Mouse (Mus musculus): ENCODE measurements around the gene Cpsf6. TPM values are rescaled to one million over a fixed set of nuclear protein-coding genes. Genes with fewer than 3 reads are reported as not detected.

Gene Cpsf6
- total and polyA plus RNA-seq, 3 experiments, result 177 to 285 (median 244) TPM

DNA sequence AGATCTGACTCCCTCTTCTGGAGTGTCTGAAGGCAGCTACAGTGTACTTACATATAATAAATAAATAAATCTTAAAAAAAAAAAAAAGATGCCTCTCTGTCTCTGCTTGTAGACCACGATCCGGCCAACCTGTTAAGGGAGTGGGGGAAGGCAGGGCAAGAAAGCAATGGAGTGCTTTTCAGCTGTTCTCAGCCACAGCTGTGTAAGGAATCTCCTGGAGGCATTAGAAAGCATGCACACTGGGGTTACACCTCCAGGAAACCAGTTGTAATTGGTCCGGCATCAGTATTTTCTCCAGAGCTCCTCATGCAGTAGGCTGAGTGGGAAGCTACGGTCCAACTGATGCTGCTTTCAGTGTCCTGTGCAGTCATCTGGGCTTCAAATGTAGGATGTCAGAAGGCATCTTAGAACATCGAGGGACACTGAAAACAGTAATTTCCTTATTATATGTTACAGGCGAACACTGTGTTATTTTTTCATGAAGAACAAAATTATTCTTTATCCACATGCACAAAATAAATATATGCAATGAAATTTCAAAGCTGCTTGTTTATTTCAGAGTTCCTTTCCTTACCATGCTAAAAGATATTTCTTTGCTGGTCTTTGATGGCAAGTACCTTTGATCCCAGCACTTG lies 42.5 kb upstream of the Cpsf6 start:
- ATAC-seq (ENCODE audit: extremely low read depth, insufficient number of reproducible peaks, low FRiP score, poor library complexity, severe bottlenecking) (no peak), DNase-seq (ENCODE audit: low spot score) (no peak)
- no peaks in the 10 kb centered on the region for H3K9me3 ChIP-seq (replicated peaks)
- no peaks in the 10 kb centered on the region for H3K36me3 ChIP-seq (replicated peaks)
- TF ChIP-seq TAL1 (conservative IDR thresholded peaks at IDR 0.05; ENCODE audit: low read depth, low read length), result no peak
- no peak for TF ChIP-seq POLR2AphosphoS5 (IDR thresholded peaks at IDR 0.05; ENCODE audit: insufficient replicate concordance, low read depth, low read length)
- no peak for TF ChIP-seq GATA1 (IDR thresholded peaks at IDR 0.05; ENCODE audit: borderline replicate concordance, low read length)
- TF ChIP-seq CTCF (IDR thresholded peaks at IDR 0.05; ENCODE audit: low read depth, low read length), result no peak
- no peak for TF ChIP-seq GATA2 (IDR thresholded peaks at IDR 0.05; ENCODE audit: borderline replicate concordance, low read depth, low read length)
- no peak overlapping the region for H3K4me3 ChIP-seq (ENCODE audit: low read depth, low read length)
- no peaks in the 10 kb centered on the region for H3K4me1 ChIP-seq (ENCODE audit: insufficient read depth, low read depth, low read length)
- peaks cover 10% of the 10 kb centered on the region for H3K27me3 ChIP-seq (ENCODE audit: insufficient read depth, low read length)

DNA sequence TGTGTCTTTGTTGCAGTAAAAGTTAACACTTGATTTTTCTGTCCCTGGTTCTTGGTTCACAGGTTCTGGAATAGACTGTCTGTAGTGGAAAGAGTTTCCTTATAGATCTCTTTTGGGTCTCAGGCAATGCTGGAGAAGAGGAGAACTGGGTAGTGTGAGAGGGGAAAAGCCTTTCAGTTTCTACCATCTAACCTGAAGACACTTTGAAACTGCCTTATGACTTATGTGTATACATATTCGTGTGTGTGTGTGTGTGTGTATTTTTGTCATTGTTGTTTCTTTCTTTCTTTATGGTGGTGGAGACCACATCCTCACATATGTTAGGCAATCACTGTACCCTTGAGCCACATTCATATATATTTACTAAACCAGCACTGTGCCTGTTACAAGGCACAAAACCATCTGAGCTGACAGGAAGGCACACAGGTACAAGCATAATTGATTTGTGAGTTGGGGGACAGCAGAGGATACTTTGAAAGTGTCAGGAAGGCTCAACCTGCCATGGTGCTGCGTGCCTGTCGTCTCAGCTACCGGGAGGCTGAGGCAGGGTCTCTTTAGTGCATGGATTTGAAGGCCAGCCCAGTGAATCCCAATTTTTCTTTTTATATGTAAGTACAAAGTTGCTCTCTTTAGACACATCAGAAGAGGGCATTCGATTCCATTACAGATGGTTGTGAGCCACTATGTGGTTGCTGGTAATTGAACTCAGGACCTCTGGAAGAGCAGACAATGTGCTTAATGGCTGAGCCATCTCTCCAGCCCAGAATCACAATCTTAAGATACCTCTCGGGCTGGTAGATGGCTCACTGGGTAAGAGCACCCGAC lies 41.7 kb upstream of the Cpsf6 start:
- no peak for ATAC-seq (ENCODE audit: extremely low read depth, insufficient number of reproducible peaks, low FRiP score, poor library complexity, severe bottlenecking)
- no peak overlapping the region for H3K4me3 ChIP-seq (ENCODE audit: low read depth, low read length)

DNA sequence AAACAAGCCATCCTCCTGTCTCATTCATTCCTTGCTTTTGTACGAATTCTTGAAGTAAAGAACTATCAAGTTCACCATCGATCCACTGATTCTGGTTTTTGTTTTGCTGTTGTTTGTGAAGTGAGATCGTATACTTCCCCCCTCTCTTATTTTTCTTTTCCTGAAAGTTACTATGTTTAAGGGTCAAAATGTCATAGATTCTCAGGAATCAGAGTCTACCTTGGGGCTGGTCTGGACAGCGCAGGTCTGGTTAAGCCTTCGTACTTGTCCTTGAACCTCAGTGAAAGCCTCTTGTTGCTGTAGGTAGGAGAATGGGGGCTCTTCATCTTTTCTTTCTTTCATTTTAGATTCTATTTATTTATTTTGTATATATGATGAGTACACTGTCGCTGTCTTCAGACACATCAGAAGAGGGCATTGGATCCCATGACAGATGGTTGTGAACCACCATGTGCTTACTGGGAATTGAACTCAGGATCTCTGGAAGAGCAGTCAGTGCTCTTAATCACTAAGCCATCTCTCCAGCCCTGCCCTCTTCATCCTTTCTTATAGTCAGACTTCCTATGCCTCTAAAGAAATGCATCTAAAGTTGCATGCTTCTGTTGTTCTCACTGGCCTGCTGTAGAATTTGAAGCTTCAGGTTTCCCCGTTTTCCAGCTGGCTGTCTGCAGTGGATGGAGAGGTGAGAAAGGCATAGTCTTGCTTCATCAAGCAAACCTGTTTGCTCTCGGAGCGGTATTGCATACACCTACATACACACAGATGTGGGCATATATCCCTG lies 40.9 kb upstream of the Cpsf6 start:
- Histone ChIP-seq H3K27me3 (ENCODE audit: insufficient read depth, low read length) (peaks cover 10% of the 10 kb centered on the region), H3K4me1 (ENCODE audit: insufficient read depth, low read depth, low read length) (no peaks in the 10 kb centered on the region), H3K9me3 (replicated peaks) (no peaks in the 10 kb centered on the region), H3K4me3 (ENCODE audit: low read depth, low read length) (no peak overlapping the region), H3K36me3 (replicated peaks) (no peaks in the 10 kb centered on the region)
- DNase-seq (ENCODE audit: low spot score), result no peak
- no peak for ATAC-seq (ENCODE audit: extremely low read depth, insufficient number of reproducible peaks, low FRiP score, poor library complexity, severe bottlenecking)
- TF ChIP-seq GATA2 (IDR thresholded peaks at IDR 0.05; ENCODE audit: borderline replicate concordance, low read depth, low read length), result no peak
- no peak for TF ChIP-seq POLR2AphosphoS5 (IDR thresholded peaks at IDR 0.05; ENCODE audit: insufficient replicate concordance, low read depth, low read length)
- TF ChIP-seq CTCF (IDR thresholded peaks at IDR 0.05; ENCODE audit: low read depth, low read length), result no peak
- no peak for TF ChIP-seq GATA1 (IDR thresholded peaks at IDR 0.05; ENCODE audit: borderline replicate concordance, low read length)
- TF ChIP-seq TAL1 (conservative IDR thresholded peaks at IDR 0.05; ENCODE audit: low read depth, low read length), result no peak

More for the DNA sequence above, 41.7 kb upstream of the Cpsf6 start:
- no peak for DNase-seq (ENCODE audit: low spot score)
- Histone ChIP-seq H3K27me3 (ENCODE audit: insufficient read depth, low read length) (peaks cover 10% of the 10 kb centered on the region), H3K9me3 (replicated peaks) (no peaks in the 10 kb centered on the region), H3K36me3 (replicated peaks) (no peaks in the 10 kb centered on the region), H3K4me1 (ENCODE audit: insufficient read depth, low read depth, low read length) (no peaks in the 10 kb centered on the region)
- no peak for TF ChIP-seq GATA1 (IDR thresholded peaks at IDR 0.05; ENCODE audit: borderline replicate concordance, low read length)
- TF ChIP-seq POLR2AphosphoS5 (IDR thresholded peaks at IDR 0.05; ENCODE audit: insufficient replicate concordance, low read depth, low read length), result no peak
- no peak for TF ChIP-seq TAL1 (conservative IDR thresholded peaks at IDR 0.05; ENCODE audit: low read depth, low read length)
- TF ChIP-seq GATA2 (IDR thresholded peaks at IDR 0.05; ENCODE audit: borderline replicate concordance, low read depth, low read length), result no peak
- no peak for TF ChIP-seq CTCF (IDR thresholded peaks at IDR 0.05; ENCODE audit: low read depth, low read length)

DNA sequence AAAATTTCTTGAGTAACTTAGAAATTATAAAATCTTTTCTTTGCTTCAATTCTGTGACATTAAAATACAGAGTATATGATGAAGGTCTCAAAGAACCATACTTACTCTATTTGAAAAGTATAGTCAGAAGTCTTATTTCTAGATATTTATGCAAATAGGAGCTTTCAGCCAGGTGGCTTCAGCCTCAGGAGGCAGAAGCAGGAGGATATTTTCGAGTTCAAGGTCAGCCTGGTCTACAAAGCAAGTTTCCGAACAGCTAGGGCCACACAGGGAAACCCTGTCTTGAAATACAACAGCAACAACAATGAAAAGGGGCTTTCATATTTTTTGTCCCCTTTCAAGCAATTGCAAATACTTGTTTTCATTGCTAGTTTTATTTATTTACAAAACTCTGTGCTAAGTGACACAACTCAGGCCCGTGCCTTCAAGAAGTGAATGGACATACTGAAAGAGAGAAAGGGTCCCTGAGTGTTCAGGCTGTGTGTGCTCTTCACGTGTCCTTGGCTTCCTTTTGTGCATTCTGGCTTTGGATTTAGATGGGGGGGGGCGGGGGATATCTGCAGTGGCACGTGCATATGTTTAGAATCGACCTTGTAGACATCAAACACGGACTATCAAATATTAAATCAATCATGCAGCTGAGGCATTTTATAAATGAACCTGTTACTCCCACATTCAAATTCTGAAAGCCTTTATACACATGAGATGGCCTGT lies 39.9 kb upstream of the Cpsf6 start:
- no peaks in the 10 kb centered on the region for H3K9me3 ChIP-seq (replicated peaks)
- peaks cover 10% of the 10 kb centered on the region for H3K27me3 ChIP-seq (ENCODE audit: insufficient read depth, low read length)
- H3K4me3 ChIP-seq (ENCODE audit: low read depth, low read length), result no peak overlapping the region
- H3K4me1 ChIP-seq (ENCODE audit: insufficient read depth, low read depth, low read length), result no peaks in the 10 kb centered on the region
- DNase-seq (ENCODE audit: low spot score), result no peak
- ATAC-seq (ENCODE audit: extremely low read depth, insufficient number of reproducible peaks, low FRiP score, poor library complexity, severe bottlenecking), result no peak
- TF ChIP-seq POLR2AphosphoS5 (IDR thresholded peaks at IDR 0.05; ENCODE audit: insufficient replicate concordance, low read depth, low read length) (no peak), GATA1 (IDR thresholded peaks at IDR 0.05; ENCODE audit: borderline replicate concordance, low read length) (no peak), TAL1 (conservative IDR thresholded peaks at IDR 0.05; ENCODE audit: low read depth, low read length) (no peak), GATA2 (IDR thresholded peaks at IDR 0.05; ENCODE audit: borderline replicate concordance, low read depth, low read length) (no peak), CTCF (IDR thresholded peaks at IDR 0.05; ENCODE audit: low read depth, low read length) (no peak)
- H3K36me3 ChIP-seq (replicated peaks), result no peaks in the 10 kb centered on the region

DNA sequence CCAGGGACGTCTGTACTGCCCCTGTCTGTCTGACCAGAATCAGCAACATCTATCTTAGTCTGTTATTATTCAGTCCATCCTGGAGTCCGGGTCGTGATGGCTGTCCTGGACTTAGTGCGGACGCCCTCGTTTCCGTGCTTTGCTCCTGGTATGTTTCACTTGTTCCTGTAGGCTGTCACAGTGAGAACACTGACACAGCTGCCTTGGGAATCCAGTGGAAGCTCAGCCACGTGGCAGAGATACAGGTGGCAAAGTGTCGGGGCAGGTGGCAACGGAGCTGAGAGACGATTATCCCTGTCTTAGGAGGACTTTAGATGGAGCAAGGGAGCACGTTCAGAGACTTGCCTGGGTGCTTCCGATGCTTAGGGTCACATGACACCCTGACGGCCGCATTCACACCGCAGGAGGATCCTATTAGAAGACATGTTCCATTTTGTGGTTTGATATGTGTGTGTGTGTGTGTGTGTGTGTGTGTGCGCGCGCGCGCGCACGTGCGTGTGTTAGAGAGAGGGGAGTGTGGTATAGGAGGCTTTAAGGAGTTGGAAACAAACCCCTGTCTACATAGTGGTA lies 38.9 kb upstream of the Cpsf6 start:
- TF ChIP-seq GATA1 (IDR thresholded peaks at IDR 0.05; ENCODE audit: borderline replicate concordance, low read length) (no peak), POLR2AphosphoS5 (IDR thresholded peaks at IDR 0.05; ENCODE audit: insufficient replicate concordance, low read depth, low read length) (no peak), TAL1 (conservative IDR thresholded peaks at IDR 0.05; ENCODE audit: low read depth, low read length) (no peak), CTCF (IDR thresholded peaks at IDR 0.05; ENCODE audit: low read depth, low read length) (no peak), GATA2 (IDR thresholded peaks at IDR 0.05; ENCODE audit: borderline replicate concordance, low read depth, low read length) (no peak)
- no peaks in the 10 kb centered on the region for H3K9me3 ChIP-seq (replicated peaks)
- H3K4me3 ChIP-seq (ENCODE audit: low read depth, low read length), result no peak overlapping the region
- no peaks in the 10 kb centered on the region for H3K36me3 ChIP-seq (replicated peaks)
- no peak for ATAC-seq (ENCODE audit: extremely low read depth, insufficient number of reproducible peaks, low FRiP score, poor library complexity, severe bottlenecking)
- H3K4me1 ChIP-seq (ENCODE audit: insufficient read depth, low read depth, low read length), result no peaks in the 10 kb centered on the region
- H3K27me3 ChIP-seq (ENCODE audit: insufficient read depth, low read length), result peaks cover 10% of the 10 kb centered on the region
- no peak for DNase-seq (ENCODE audit: low spot score)
